Mouse (Mus musculus): ENCODE data around the gene Rnf39. TPM values are rescaled to one million over a fixed set of nuclear protein-coding genes. Genes with fewer than 3 reads are reported as not detected.
"Not testable (repeated sequence)": the region's sequence is repeated elsewhere in the genome, so short reads cannot be mapped to it uniquely, and the experiment has no call there.

The Rnf39 gene
- total and polyA plus RNA-seq, 2 experiments from 2014 or later, result 0.16 to 8.0 TPM

DNA sequence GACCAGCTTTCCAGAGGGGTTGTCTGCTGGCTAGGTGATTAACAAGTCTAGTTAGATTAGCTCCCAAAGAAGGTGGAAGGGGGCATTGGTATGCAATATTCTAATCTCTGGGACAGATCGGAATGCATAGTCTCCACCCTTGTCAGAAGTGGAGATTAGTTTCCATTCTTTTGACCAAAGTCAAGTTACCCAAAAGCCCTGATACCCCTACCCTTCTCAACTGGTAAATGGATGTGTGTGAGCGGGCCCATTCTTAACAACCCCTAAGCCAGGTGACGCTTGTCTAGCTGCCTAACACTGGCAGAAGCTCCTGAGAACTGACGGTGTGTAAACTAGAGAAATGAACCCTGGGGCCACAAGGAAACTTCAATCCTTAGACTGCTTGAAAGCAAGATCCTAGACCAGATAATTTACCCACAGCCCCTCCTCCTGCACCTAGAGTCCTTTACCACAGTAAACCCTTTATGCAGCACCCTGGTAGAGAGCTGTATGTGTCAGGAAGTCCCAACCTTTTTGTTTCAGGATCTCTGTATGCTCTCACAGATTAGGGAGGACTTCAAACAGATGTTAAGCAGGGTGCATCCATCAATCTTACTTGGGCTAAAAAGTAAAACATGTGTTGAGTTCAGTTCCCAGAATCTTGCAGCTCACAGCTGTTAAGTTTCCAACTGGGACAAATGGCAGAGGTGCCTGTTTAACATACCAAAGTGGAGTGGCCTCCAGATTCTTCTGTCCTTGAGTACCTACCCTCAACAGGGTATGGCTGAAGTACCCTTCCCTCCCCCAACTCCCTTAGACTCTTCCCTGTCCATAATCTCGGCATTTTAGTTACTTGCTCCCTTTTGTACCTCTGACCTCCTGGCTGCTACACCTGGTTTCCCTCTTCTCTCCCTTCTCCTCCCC is 39.8 kb downstream of the Rnf39 start:
- no peak for DNase-seq (ENCODE audit: low spot score)
- Histone ChIP-seq H3K4me3 (ENCODE audit: low read depth, low read length) (no peak overlapping the region), H3K36me3 (replicated peaks; ENCODE audit: control insufficient read depth, insufficient read depth, low read length) (no peaks in the 10 kb centered on the region), H3K9ac (replicated peaks; ENCODE audit: low read depth, low read length) (no peak overlapping the region), H3K4me2 (ENCODE audit: low read depth, low read length) (no peak overlapping the region), H3K27me3 (ENCODE audit: control insufficient read depth, insufficient read depth, low read length) (peaks cover 2% of the 10 kb centered on the region; the same call in 1 of the 2 replicates), H3K27ac (ENCODE audit: low read depth) (no peak overlapping the region), H3K9me3 (replicated peaks; ENCODE audit: control insufficient read depth, low read length) (no peaks in the 10 kb centered on the region), H3K4me1 (ENCODE audit: control insufficient read depth, insufficient read depth) (no peaks in the 10 kb centered on the region)
- WGBS, result 53% methylated on average over 5 of the region's 5 CpGs
- TF ChIP-seq CTCF (IDR thresholded peaks at IDR 0.05; ENCODE audit: low read depth), result no peak
- ATAC-seq (ENCODE audit: insufficient read depth, low read depth), result no peak

GRCm38 (mm10) chr17:36988475-36988874 is 45.8 kb downstream of the Rnf39 start:
- WGBS, result 7% methylated on average over 24 of the region's 24 CpGs
- no peak overlapping the region for H3K27ac ChIP-seq (ENCODE audit: low read depth)

DNA sequence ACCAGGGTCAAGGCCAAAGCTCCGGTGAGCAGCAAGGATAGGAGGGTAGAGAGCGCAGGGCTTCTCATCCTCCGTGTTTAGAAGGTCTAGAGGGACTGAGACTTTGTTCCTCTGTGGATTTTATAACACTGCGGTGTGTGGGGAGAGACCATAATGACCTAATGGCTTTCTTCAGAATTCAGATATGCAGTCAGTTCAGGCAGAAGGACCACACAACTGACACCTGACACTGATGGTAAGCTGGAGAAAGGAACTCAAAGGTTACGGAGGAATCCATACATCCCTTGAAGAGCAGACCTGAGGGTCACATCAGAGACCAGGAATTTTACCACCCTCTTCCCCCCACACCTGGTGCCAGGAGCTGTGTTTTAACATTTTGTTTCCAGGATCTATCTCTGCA is 46.7 kb downstream of the Rnf39 start, which contains the start of gene H2-M5:
Gene H2-M5, minus strand, starts transcription at position 101 of the 400 bp plus-strand sequence.
- Histone ChIP-seq H3K9ac (replicated peaks; ENCODE audit: low read depth, low read length) (no peak within 1 kb of the TSS), H3K36me3 (replicated peaks; ENCODE audit: control insufficient read depth, insufficient read depth, low read length) (no peaks in the 10 kb centered on the region), H3K4me1 (ENCODE audit: control insufficient read depth, insufficient read depth) (no peaks in the 10 kb centered on the region), H3K4me2 (ENCODE audit: low read depth, low read length) (peak within 1 kb of the TSS; percentile 32), H3K27ac (ENCODE audit: low read depth) (no peak within 1 kb of the TSS), H3K27me3 (ENCODE audit: control insufficient read depth, insufficient read depth, low read length) (peaks cover 23% of the 10 kb centered on the region), H3K9me3 (replicated peaks; ENCODE audit: control insufficient read depth, low read length) (no peaks in the 10 kb centered on the region), H3K4me3 (ENCODE audit: low read depth, low read length) (peak within 1 kb of the TSS; percentile 6; the same call in 1 of the 2 replicates)
- 30% methylated on average over 5 of the region's 5 CpGs for WGBS
- ATAC-seq (ENCODE audit: insufficient read depth, low read depth) (no peak), DNase-seq (ENCODE audit: low spot score) (no peak)
- no peak for TF ChIP-seq EP300 (IDR thresholded peaks at IDR 0.05; ENCODE audit: low read depth)
- TF ChIP-seq CTCF (IDR thresholded peaks at IDR 0.05; ENCODE audit: low read depth), result no peak

More at GRCm38 (mm10) chr17:36988475-36988874, 45.8 kb downstream of the Rnf39 start:
- TF ChIP-seq EP300 (IDR thresholded peaks at IDR 0.05; ENCODE audit: low read depth) (no peak), CTCF (IDR thresholded peaks at IDR 0.05; ENCODE audit: low read depth) (no peak)
- Histone ChIP-seq H3K4me1 (ENCODE audit: control insufficient read depth, insufficient read depth) (no peaks in the 10 kb centered on the region), H3K36me3 (replicated peaks; ENCODE audit: control insufficient read depth, insufficient read depth, low read length) (no peaks in the 10 kb centered on the region), H3K9me3 (replicated peaks; ENCODE audit: control insufficient read depth, low read length) (no peaks in the 10 kb centered on the region), H3K9ac (replicated peaks; ENCODE audit: low read depth, low read length) (no peak overlapping the region), H3K4me3 (ENCODE audit: low read depth, low read length) (peak overlapping the region; percentile 6; the same call in 1 of the 2 replicates), H3K27me3 (ENCODE audit: control insufficient read depth, insufficient read depth, low read length) (peaks cover 23% of the 10 kb centered on the region), H3K4me2 (ENCODE audit: low read depth, low read length) (peak overlapping the region; percentile 32)
- DNase-seq (ENCODE audit: low spot score), result no peak
- no peak for ATAC-seq (ENCODE audit: insufficient read depth, low read depth)

- not testable (repeated sequence) for H3K9ac ChIP-seq (replicated peaks; ENCODE audit: low read depth, low read length); ATAC-seq (ENCODE audit: insufficient read depth, low read depth); H3K4me3 ChIP-seq (ENCODE audit: low read depth, low read length); H3K27ac ChIP-seq (ENCODE audit: low read depth); H3K36me3 ChIP-seq (replicated peaks; ENCODE audit: control insufficient read depth, insufficient read depth, low read length); H3K9me3 ChIP-seq (replicated peaks; ENCODE audit: control insufficient read depth, low read length); DNase-seq (ENCODE audit: low spot score); H3K4me1 ChIP-seq (ENCODE audit: control insufficient read depth, insufficient read depth); H3K4me2 ChIP-seq (ENCODE audit: low read depth, low read length)
- H3K27me3 ChIP-seq (ENCODE audit: control insufficient read depth, insufficient read depth, low read length), result peaks cover 23% of the 10 kb centered on the region
- WGBS, result 96% methylated on average over 5 of the region's 6 CpGs
Measured at GRCm38 (mm10) chr17:36990630-36991029, 47.9 kb downstream of the Rnf39 start.

DNA sequence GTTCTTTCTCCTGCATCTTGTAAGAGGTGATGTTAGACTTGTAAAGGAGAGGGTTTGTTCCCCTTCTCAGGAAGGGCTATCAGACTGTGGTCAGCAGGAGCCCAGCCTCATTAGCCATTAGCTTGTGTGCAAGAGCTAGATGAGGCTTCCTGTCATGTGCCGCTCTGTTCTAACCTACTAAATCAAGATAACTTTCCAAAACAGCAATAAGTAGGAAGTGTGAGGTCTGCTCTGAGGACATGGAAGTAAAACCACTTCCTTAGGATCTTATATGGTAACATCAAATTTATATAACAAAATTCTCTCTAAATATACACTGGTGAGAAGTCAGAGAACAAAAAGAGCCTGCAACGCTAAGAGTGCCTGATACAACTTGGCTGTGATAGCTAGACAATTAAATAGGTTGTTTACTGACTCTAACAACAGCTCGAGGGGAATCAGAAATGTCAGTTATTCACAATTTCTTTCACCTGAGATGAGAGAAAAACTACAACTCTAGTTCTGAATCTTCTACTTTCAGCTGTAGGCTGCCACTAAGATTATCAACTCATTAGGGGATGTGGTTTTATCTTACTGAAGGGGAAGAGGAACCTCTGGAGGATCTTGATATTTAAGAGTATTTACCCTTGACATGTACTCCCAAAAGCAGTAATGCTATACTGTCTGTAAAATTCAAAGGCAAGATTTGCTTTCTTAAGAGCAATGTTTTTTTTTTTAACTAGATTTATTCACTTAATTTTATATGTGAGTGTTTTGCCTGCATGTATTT is 49.8 kb downstream of the Rnf39 start:
- ATAC-seq (ENCODE audit: insufficient read depth, low read depth) (no peak), DNase-seq (ENCODE audit: low spot score) (no peak)
- Histone ChIP-seq H3K27me3 (ENCODE audit: control insufficient read depth, insufficient read depth, low read length) (peaks cover 21% of the 10 kb centered on the region), H3K4me3 (ENCODE audit: low read depth, low read length) (no peak overlapping the region), H3K4me1 (ENCODE audit: control insufficient read depth, insufficient read depth) (no peaks in the 10 kb centered on the region), H3K4me2 (ENCODE audit: low read depth, low read length) (no peak overlapping the region), H3K9me3 (replicated peaks; ENCODE audit: control insufficient read depth, low read length) (no peaks in the 10 kb centered on the region), H3K36me3 (replicated peaks; ENCODE audit: control insufficient read depth, insufficient read depth, low read length) (no peaks in the 10 kb centered on the region), H3K9ac (replicated peaks; ENCODE audit: low read depth, low read length) (no peak overlapping the region), H3K27ac (ENCODE audit: low read depth) (no peak overlapping the region)
- 48% methylated on average over 3 of the region's 3 CpGs for WGBS
- TF ChIP-seq CTCF (IDR thresholded peaks at IDR 0.05; ENCODE audit: low read depth) (no peak), EP300 (IDR thresholded peaks at IDR 0.05; ENCODE audit: low read depth) (no peak)

Data from heart, postnatal 0 days (tissue).